Comparison of ENCODE assay signal across 7 mouse cellular contexts in genomic region chr3:103967861-103968691, GRCm38 (mm10). TPM values are rescaled to one million over a fixed set of nuclear protein-coding genes. Genes with fewer than 3 reads are reported as not detected.
DNase-seq lines count a peak whose midpoint lies in the region; ATAC-seq and TF ChIP-seq lines count a peak whose summit lies in the region.

TSS of gene Phtf1 (plus strand) at chr3:103968110.

- under 1% methylated on average over 70 of the region's 70 CpGs for WGBS in embryonic facial prominence, embryonic 12.5 days
- under 1% methylated on average over 70 of the region's 70 CpGs for WGBS in heart, adult 2 months
- WGBS in limb, embryonic 13.5 days: under 1% methylated on average over 60 of the region's 70 CpGs
- WGBS in midbrain, embryonic 16.5 days: under 1% methylated on average over 51 of the region's 70 CpGs

- no peak for TF ChIP-seq EP300 in heart, adult 2 months (IDR thresholded peaks at IDR 0.05; ENCODE audit: insufficient read depth, low read depth, low read length)

- peak within 1 kb of the TSS; percentile 91 for H3K4me3 ChIP-seq in embryonic facial prominence, embryonic 12.5 days
- peak within 1 kb of the TSS; percentile 99 for H3K4me3 ChIP-seq in heart, adult 2 months
- H3K4me3 ChIP-seq in limb, embryonic 13.5 days: peak within 1 kb of the TSS; percentile 91
- H3K4me3 ChIP-seq in midbrain, embryonic 16.5 days (ENCODE audit: low read depth, low read length): peak within 1 kb of the TSS; percentile 76

- H3K27ac ChIP-seq in embryonic facial prominence, embryonic 12.5 days: peak within 1 kb of the TSS; percentile 96
- peak within 1 kb of the TSS; percentile 87 for H3K27ac ChIP-seq in heart, adult 2 months
- H3K27ac ChIP-seq in limb, embryonic 13.5 days: peak within 1 kb of the TSS; percentile 97
- peak within 1 kb of the TSS; percentile 99 for H3K27ac ChIP-seq in midbrain, embryonic 16.5 days (ENCODE audit: low read length)

- no peak for TF ChIP-seq CTCF in heart, adult 2 months (IDR thresholded peaks at IDR 0.05)

- H3K27me3 ChIP-seq in embryonic facial prominence, embryonic 12.5 days: no peaks in the 10 kb centered on the region
- H3K27me3 ChIP-seq in heart, adult 2 months (ENCODE audit: control insufficient read depth, insufficient read depth, low read length): no peaks in the 10 kb centered on the region
- H3K27me3 ChIP-seq in limb, embryonic 13.5 days: no peaks in the 10 kb centered on the region
- no peaks in the 10 kb centered on the region for H3K27me3 ChIP-seq in midbrain, embryonic 16.5 days (ENCODE audit: control insufficient read depth, insufficient read depth, low read depth, low read length)

- peak; percentile 96 for ATAC-seq in embryonic facial prominence, embryonic 12.5 days (ENCODE audit: insufficient number of reproducible peaks, insufficient read depth, low FRiP score, low TSS enrichment)
- ATAC-seq in limb, embryonic 13.5 days (ENCODE audit: low FRiP score, low read depth): peak; percentile 97
- peak; percentile 96 for ATAC-seq in midbrain, embryonic 16.5 days

- no peaks in the 10 kb centered on the region for H3K9me3 ChIP-seq in embryonic facial prominence, embryonic 12.5 days
- H3K9me3 ChIP-seq in limb, embryonic 13.5 days: no peaks in the 10 kb centered on the region
- H3K9me3 ChIP-seq in midbrain, embryonic 16.5 days (replicated peaks; ENCODE audit: control insufficient read depth, low read length, poor library complexity, severe bottlenecking): no peaks in the 10 kb centered on the region

- H3K9ac ChIP-seq in embryonic facial prominence, embryonic 12.5 days: peak within 1 kb of the TSS; percentile 92
- peak within 1 kb of the TSS; percentile 88 for H3K9ac ChIP-seq in heart, adult 2 months (ENCODE audit: low read depth, low read length)
- peak within 1 kb of the TSS; percentile 93 for H3K9ac ChIP-seq in limb, embryonic 13.5 days
- peak within 1 kb of the TSS; percentile 99 for H3K9ac ChIP-seq in midbrain, embryonic 16.5 days (ENCODE audit: low read depth, low read length)

- H3K4me2 ChIP-seq in embryonic facial prominence, embryonic 12.5 days (replicated peaks): peak within 1 kb of the TSS; percentile 76
- H3K4me2 ChIP-seq in limb, embryonic 13.5 days (replicated peaks): peak within 1 kb of the TSS; percentile 78
- H3K4me2 ChIP-seq in midbrain, embryonic 16.5 days (ENCODE audit: low read length): peak within 1 kb of the TSS; percentile 74

- peak; percentile 88 for TF ChIP-seq POLR2A in heart, adult 2 months (IDR thresholded peaks at IDR 0.05; ENCODE audit: insufficient read depth, low read depth, low read length)

- H3K36me3 ChIP-seq in embryonic facial prominence, embryonic 12.5 days: peaks cover 13% of the 10 kb centered on the region; the same call in 1 of the 2 replicates
- H3K36me3 ChIP-seq in heart, adult 2 months (ENCODE audit: control insufficient read depth, insufficient read depth, low read length): no peaks in the 10 kb centered on the region; the same call in none of the 2 replicates
- peaks cover 26% of the 10 kb centered on the region for H3K36me3 ChIP-seq in limb, embryonic 13.5 days
- 0 out of 2 replicates have a peak, but pooled peaks cover 2% of the 10 kb centered on the region for H3K36me3 ChIP-seq in midbrain, embryonic 16.5 days (ENCODE audit: control insufficient read depth, insufficient read depth, low read length)

- peak; percentile 87 for DNase-seq in adrenal gland, postnatal 25 days
- DNase-seq in heart, adult 2 months: peak; percentile 92 to 94
- peak; percentile 74 to 84 for DNase-seq in kidney, adult 8-10 months
- DNase-seq in spleen, postnatal 10 days (ENCODE audit: low spot score in 2 of 2): peak; percentile 89

- H3K79me2 ChIP-seq in heart, adult 2 months (replicated peaks; ENCODE audit: control insufficient read depth, insufficient read depth, low read length): no peaks in the 10 kb centered on the region

- intact Hi-C loops in heart, adult 2 months (cut with DNase I): loop anchor here (1.0 kb wide), 1 partner anchor 54 kb away; the partner anchor contains the start of gene Rsbn1

- H3K4me1 ChIP-seq in embryonic facial prominence, embryonic 12.5 days: peaks cover 12% of the 10 kb centered on the region
- peaks cover 1% of the 10 kb centered on the region for H3K4me1 ChIP-seq in heart, adult 2 months (ENCODE audit: control insufficient read depth, insufficient read depth, low read length)
- peaks cover 14% of the 10 kb centered on the region for H3K4me1 ChIP-seq in limb, embryonic 13.5 days
- H3K4me1 ChIP-seq in midbrain, embryonic 16.5 days (ENCODE audit: control insufficient read depth, insufficient read depth, low read length): peaks cover 22% of the 10 kb centered on the region

RNA-seq across cellular contexts. Expression of gene Phtf1, which starts in this region (rescaled TPM):
- 19.6 and 21.9 TPM in 2 replicates for total RNA-seq in adrenal gland, postnatal 25 days (2021)
- 46.5 and 51.4 TPM in 2 replicates for polyA plus RNA-seq in embryonic facial prominence, embryonic 12.5 days (2016; fragmentation: Nextera tagmentation; extraction: Ambion mirVana)
- total RNA-seq in heart, adult 2 months (2021): 1 to 10 TPM; 6.8 to 8.0 TPM
- 1.9 and 4.5 TPM in 2 replicates for polyA plus RNA-seq in heart, adult 2 months (2012; rRNA removed)
- 35.9 and 36.2 TPM in 2 replicates for polyA plus RNA-seq in limb, embryonic 13.5 days (2015; fragmentation: Nextera tagmentation; extraction: Ambion mirVana)
- 21.2 and 21.9 TPM in 2 replicates for polyA plus RNA-seq in midbrain, embryonic 16.5 days (2015; fragmentation: Nextera tagmentation; extraction: Ambion mirVana)

Comparison
In these comparisons a context has a peak if more than half of its experiments do, and no peak if none do; other contexts are left out.
1. Peak in every context shown above with its lines: DNase-seq, ATAC-seq, H3K4me3 ChIP-seq and H3K27ac ChIP-seq.